Mouse (Mus musculus) cortical plate, adult 2 months (tissue): ENCODE results near the gene Muc5b.

Experiments
- CTCF ChIP-seq: fragments of 200-500 bp; IDR thresholded peaks from 2 replicates; pipeline ENCODE4 v1.5.1; 2011; ENCODE audit warnings: mild to moderate bottlenecking, control low read depth, low read length; ENCODE audit not compliant: insufficient read depth; ENCODE audit errors: extremely low read depth
- POLR2A ChIP-seq: fragments of 200-500 bp; IDR thresholded peaks from 2 replicates; pipeline ENCODE4 v1.6.1; 2011; ENCODE audit warnings: mild to moderate bottlenecking, low read length, control low read depth; ENCODE audit not compliant: insufficient read depth; ENCODE audit errors: extremely low read depth

DNA sequence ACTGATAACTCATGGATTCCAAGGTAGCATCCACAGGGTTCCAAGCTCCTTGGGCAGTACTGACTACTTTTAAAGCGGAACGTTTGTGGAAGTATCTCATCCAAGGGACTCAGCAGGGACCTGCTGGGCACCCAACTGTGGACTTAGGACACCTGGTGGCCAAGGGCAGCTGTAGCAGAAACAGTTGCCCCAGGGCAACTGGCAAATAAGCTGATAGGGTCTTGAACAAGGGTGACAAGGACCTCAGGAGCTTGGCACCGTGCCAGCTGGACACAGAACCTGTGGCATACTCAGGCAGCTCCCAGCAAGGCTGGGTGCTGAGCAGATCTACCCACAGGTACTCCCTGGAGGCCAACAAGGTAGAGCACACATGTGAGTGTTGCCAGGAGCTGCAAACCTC, 20.6 kb upstream of the Muc5b start:
- TF ChIP-seq POLR2A (no peak), CTCF (no peak)
